ENCODE assay signal across 15 mouse cellular contexts in the genomic region with DNA sequence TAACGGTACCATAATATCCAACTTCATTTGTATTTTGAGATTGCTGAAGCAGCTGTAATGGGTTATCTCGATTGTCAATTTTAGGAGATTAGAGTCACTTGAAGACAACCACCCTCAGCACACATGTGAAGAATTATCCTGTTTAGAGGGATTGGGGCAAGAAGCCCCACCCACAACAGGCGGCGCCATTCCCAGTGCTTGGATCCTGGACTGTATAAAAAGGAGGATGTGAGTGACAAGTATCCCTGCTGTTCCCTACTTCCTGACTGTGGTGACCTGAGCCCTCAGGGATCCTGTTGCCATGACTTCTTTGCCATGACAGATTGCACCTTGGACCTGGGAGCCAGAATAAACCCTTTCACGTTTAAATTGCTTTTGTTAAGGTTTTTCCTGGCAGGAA. TPM values are rescaled to one million over a fixed set of nuclear protein-coding genes. Genes with fewer than 3 reads are reported as not detected.
A peak's percentile ranks its signal among the peaks of the same experiment; 100 is the strongest.
DNase-seq lines count a peak whose midpoint lies in the region; ATAC-seq and TF ChIP-seq lines count a peak whose summit lies in the region.
"Had no signal": no experiment of that assay in that cellular context is flagged by ENCODE, and none has a peak within 500 bp of the region (broad histone marks: within the 10 kb centered on the region; RNA-seq: fewer than 3 reads in every experiment).

No protein-coding gene starts in this region.

- H3K4me2 ChIP-seq in forebrain, embryonic 13.5 days = no peak overlapping the region
- H3K4me2 ChIP-seq in forebrain, embryonic 14.5 days (ENCODE audit: low read length) = no peak overlapping the region
- no peak overlapping the region for H3K4me2 ChIP-seq in heart, embryonic 11.5 days
- H3K4me2 ChIP-seq in lung, embryonic 14.5 days = no peak overlapping the region
- H3K4me2 ChIP-seq: embryonic facial prominence, embryonic 13.5 days; embryonic facial prominence, embryonic 15.5 days had no signal

- no peaks in the 10 kb centered on the region for H3K9me3 ChIP-seq in forebrain, embryonic 13.5 days (replicated peaks)
- H3K9me3 ChIP-seq in forebrain, embryonic 14.5 days (replicated peaks; ENCODE audit: control insufficient read depth, low read length) = no peaks in the 10 kb centered on the region
- H3K9me3 ChIP-seq in heart, embryonic 11.5 days (replicated peaks; ENCODE audit: control insufficient read depth, low read length) = no peaks in the 10 kb centered on the region; the same call in 1 of the 2 replicates
- no peaks in the 10 kb centered on the region for H3K9me3 ChIP-seq in lung, embryonic 14.5 days (ENCODE audit: low read depth, low read length)
- H3K9me3 ChIP-seq: embryonic facial prominence, embryonic 13.5 days; embryonic facial prominence, embryonic 15.5 days had no signal

- H3K4me3 ChIP-seq in forebrain, embryonic 13.5 days = no peak overlapping the region
- no peak overlapping the region for H3K4me3 ChIP-seq in forebrain, embryonic 14.5 days (ENCODE audit: low read depth, low read length)
- no peak overlapping the region for H3K4me3 ChIP-seq in heart, embryonic 11.5 days (ENCODE audit: low read depth, low read length)
- no peak overlapping the region for H3K4me3 ChIP-seq in lung, embryonic 14.5 days (ENCODE audit: low read depth, low read length)
- H3K4me3 ChIP-seq: embryonic facial prominence, embryonic 13.5 days; embryonic facial prominence, embryonic 15.5 days had no signal

- no peak for TF ChIP-seq CTCF in lung, embryonic 14.5 days (IDR thresholded peaks at IDR 0.05; ENCODE audit: low read depth)

- no peak for DNase-seq in forebrain, embryonic 14.5 days (ENCODE audit: low spot score)
- DNase-seq in heart, adult 11 months = peak; percentile 87
- DNase-seq in lung, embryonic 14.5 days = no peak
- DNase-seq in lung, postnatal 36 days = no peak
- DNase-seq in ZHBTc4 (ENCODE audit: low read depth, low spot score) = peak; percentile 19
- DNase-seq: adrenal gland, postnatal 25 days; cerebellum, adult 11 months had no signal

- H3K27ac ChIP-seq in forebrain, embryonic 13.5 days = no peak overlapping the region
- H3K27ac ChIP-seq in forebrain, embryonic 14.5 days (ENCODE audit: low read depth, low read length) = no peak overlapping the region
- H3K27ac ChIP-seq in heart, embryonic 11.5 days (ENCODE audit: low read depth, low read length) = no peak overlapping the region
- no peak overlapping the region for H3K27ac ChIP-seq in lung, embryonic 14.5 days (ENCODE audit: low read depth)
- H3K27ac ChIP-seq: embryonic facial prominence, embryonic 13.5 days; embryonic facial prominence, embryonic 15.5 days had no signal

- 83% methylated on average over 5 of the region's 5 CpGs for WGBS in forebrain, embryonic 13.5 days
- WGBS in forebrain, embryonic 14.5 days = 84% methylated on average over 5 of the region's 5 CpGs
- 68% methylated on average over 5 of the region's 5 CpGs for WGBS in heart, embryonic 11.5 days (ENCODE audit: insufficient replicate concordance)
- 71% methylated on average over 5 of the region's 5 CpGs for WGBS in lung, embryonic 14.5 days

- peaks cover 6% of the 10 kb centered on the region; the same call in 1 of the 2 replicates for H3K36me3 ChIP-seq in forebrain, embryonic 13.5 days (ENCODE audit: poor library complexity, severe bottlenecking)
- H3K36me3 ChIP-seq in forebrain, embryonic 14.5 days (ENCODE audit: control insufficient read depth, insufficient read depth, low read length) = no peaks in the 10 kb centered on the region
- H3K36me3 ChIP-seq in heart, embryonic 11.5 days (ENCODE audit: control insufficient read depth, insufficient read depth, low read length) = no peaks in the 10 kb centered on the region
- H3K36me3 ChIP-seq in lung, embryonic 14.5 days (ENCODE audit: insufficient read depth) = peaks cover 6% of the 10 kb centered on the region; the same call in 1 of the 2 replicates
- H3K36me3 ChIP-seq: embryonic facial prominence, embryonic 15.5 days had no signal

- no peaks in the 10 kb centered on the region for H3K4me1 ChIP-seq in forebrain, embryonic 13.5 days
- no peaks in the 10 kb centered on the region for H3K4me1 ChIP-seq in forebrain, embryonic 14.5 days (ENCODE audit: control insufficient read depth, insufficient read depth, low read length)
- H3K4me1 ChIP-seq in heart, embryonic 11.5 days (ENCODE audit: control insufficient read depth, insufficient read depth, low read length) = no peaks in the 10 kb centered on the region
- no peaks in the 10 kb centered on the region for H3K4me1 ChIP-seq in lung, embryonic 14.5 days (ENCODE audit: insufficient read depth)
- H3K4me1 ChIP-seq: embryonic facial prominence, embryonic 13.5 days; embryonic facial prominence, embryonic 15.5 days had no signal

- H3K9ac ChIP-seq in forebrain, embryonic 13.5 days = no peak overlapping the region
- no peak overlapping the region for H3K9ac ChIP-seq in forebrain, embryonic 14.5 days (ENCODE audit: low read length)
- H3K9ac ChIP-seq in heart, embryonic 11.5 days (ENCODE audit: low read depth, low read length) = no peak overlapping the region
- no peak overlapping the region for H3K9ac ChIP-seq in lung, embryonic 14.5 days
- H3K9ac ChIP-seq: embryonic facial prominence, embryonic 13.5 days; embryonic facial prominence, embryonic 15.5 days; forebrain, postnatal 0 days had no signal

- ATAC-seq in forebrain, embryonic 13.5 days = 0 out of 2 replicates have a peak, but pooled peaks have one; percentile 16
- no peak for ATAC-seq in forebrain, embryonic 14.5 days
- no peak for ATAC-seq in heart, embryonic 11.5 days (replicated peaks; ENCODE audit: insufficient number of reproducible peaks, low FRiP score, low TSS enrichment)
- ATAC-seq in lung, embryonic 14.5 days (ENCODE audit: insufficient read depth) = peak; percentile 56; the same call in 1 of the 2 replicates
- no peak for ATAC-seq in erythroblast, adult 5-6 weeks (replicated peaks; ENCODE audit: low FRiP score, poor library complexity, severe bottlenecking)

- no peaks in the 10 kb centered on the region for H3K27me3 ChIP-seq in forebrain, embryonic 13.5 days
- no peaks in the 10 kb centered on the region for H3K27me3 ChIP-seq in forebrain, embryonic 14.5 days (replicated peaks; ENCODE audit: control insufficient read depth, insufficient read depth, low read length)
- H3K27me3 ChIP-seq in heart, embryonic 11.5 days (ENCODE audit: control insufficient read depth, insufficient read depth, low read length) = no peaks in the 10 kb centered on the region
- no peaks in the 10 kb centered on the region for H3K27me3 ChIP-seq in lung, embryonic 14.5 days (ENCODE audit: insufficient read depth, low read length)
- H3K27me3 ChIP-seq: embryonic facial prominence, embryonic 13.5 days; embryonic facial prominence, embryonic 15.5 days had no signal

RNA-seq across cellular contexts. Expression of gene Pus7l, which starts 22.4 kb away (rescaled TPM):
- 5.5 and 6.8 TPM in 2 replicates for polyA plus RNA-seq in forebrain, embryonic 13.5 days (2015; fragmentation: Nextera tagmentation; extraction: Ambion mirVana)
- polyA plus RNA-seq in forebrain, embryonic 14.5 days (2014; fragmentation: Nextera tagmentation; extraction: Ambion mirVana) = 5.2 and 6.2 TPM in 2 replicates
- 4.7 and 5.9 TPM in 2 replicates for polyA plus RNA-seq in heart, embryonic 11.5 days (2014; fragmentation: Nextera tagmentation; extraction: Ambion mirVana)
- polyA plus RNA-seq in lung, embryonic 14.5 days (2014; fragmentation: Nextera tagmentation; extraction: Ambion mirVana) = 9.5 and 10.5 TPM in 2 replicates
- total RNA-seq in erythroblast, adult 5-6 weeks (2015; ENCODE audit: low replicate concordance) = 0.19 and 1.3 TPM in 2 replicates
- total RNA-seq in erythroblast, adult 5-6 weeks (2017; ENCODE audit: low replicate concordance) = 0.43 and 0.84 TPM in 2 replicates

RNA-seq across cellular contexts. Expression of gene Irak4, which starts 22.5 kb away (rescaled TPM):
- 1.7 and 1.8 TPM in 2 replicates for polyA plus RNA-seq in forebrain, embryonic 13.5 days (2015; fragmentation: Nextera tagmentation; extraction: Ambion mirVana)
- polyA plus RNA-seq in forebrain, embryonic 14.5 days (2014; fragmentation: Nextera tagmentation; extraction: Ambion mirVana) = 0.97 and 1.1 TPM in 2 replicates
- 3.9 and 4.1 TPM in 2 replicates for polyA plus RNA-seq in heart, embryonic 11.5 days (2014; fragmentation: Nextera tagmentation; extraction: Ambion mirVana)
- 6.9 and 8.4 TPM in 2 replicates for polyA plus RNA-seq in lung, embryonic 14.5 days (2014; fragmentation: Nextera tagmentation; extraction: Ambion mirVana)
- 2.1 and 8.6 TPM in 2 replicates for total RNA-seq in erythroblast, adult 5-6 weeks (2015; ENCODE audit: low replicate concordance)
- 3.5 and 5.1 TPM in 2 replicates for total RNA-seq in erythroblast, adult 5-6 weeks (2017; ENCODE audit: low replicate concordance)

RNA-seq across cellular contexts. Expression of gene Adamts20, which starts 55.7 kb away (rescaled TPM):
- polyA plus RNA-seq in forebrain, embryonic 13.5 days (2015; fragmentation: Nextera tagmentation; extraction: Ambion mirVana) = 3.4 and 4.9 TPM in 2 replicates
- 2.3 and 2.5 TPM in 2 replicates for polyA plus RNA-seq in forebrain, embryonic 14.5 days (2014; fragmentation: Nextera tagmentation; extraction: Ambion mirVana)
- polyA plus RNA-seq in heart, embryonic 11.5 days (2014; fragmentation: Nextera tagmentation; extraction: Ambion mirVana) = 1.6 and 1.7 TPM in 2 replicates
- 5.0 and 5.4 TPM in 2 replicates for polyA plus RNA-seq in lung, embryonic 14.5 days (2014; fragmentation: Nextera tagmentation; extraction: Ambion mirVana)
- total RNA-seq in erythroblast, adult 5-6 weeks (2015; ENCODE audit: low replicate concordance) = not detected in 2 replicates
- not detected in 2 replicates for total RNA-seq in erythroblast, adult 5-6 weeks (2017; ENCODE audit: low replicate concordance)
- total RNA-seq: common myeloid progenitor, adult 5-6 weeks had no signal
- polyA plus RNA-seq: C2C12 had no signal

Comparison
In these comparisons a context has a peak if more than half of its experiments do, and no peak if none do; other contexts are left out.
1. ATAC-seq: peak in forebrain, embryonic 13.5 days (single experiment) and lung, embryonic 14.5 days (single experiment); none in forebrain, embryonic 14.5 days (single experiment), heart, embryonic 11.5 days (single experiment) and erythroblast, adult 5-6 weeks (single experiment).
2. DNase-seq: peak in heart, adult 11 months (single experiment) and ZHBTc4 (single experiment); none in forebrain, embryonic 14.5 days (single experiment), lung, embryonic 14.5 days (single experiment) and lung, postnatal 36 days (single experiment).